Mouse (Mus musculus): Measurements from ENCODE around the gene Ctnna2.

The Ctnna2 gene

GRCm38 (mm10) chr6:77817116-77817515 lies 162.4 kb downstream of the Ctnna2 start:
- no peak for DNase-seq (ENCODE audit: low spot score in 2 of 2)

- no peak for DNase-seq (ENCODE audit: low spot score in 2 of 2)
These were observed 168.5 kb downstream of the Ctnna2 start for GRCm38 (mm10) chr6:77811041-77811440.

GRCm38 (mm10) chr6:77802604-77803003 lies 176.9 kb downstream of the Ctnna2 start:
- no peak for DNase-seq (ENCODE audit: low spot score in 2 of 2)

GRCm38 (mm10) chr6:77783342-77783741 lies 196.2 kb downstream of the Ctnna2 start:
- no peak for DNase-seq (ENCODE audit: low spot score in 2 of 2)

- no peak for DNase-seq (ENCODE audit: low spot score in 2 of 2)
These were observed 211.0 kb downstream of the Ctnna2 start for GRCm38 (mm10) chr6:77768357-77769103.

GRCm38 (mm10) chr6:77758164-77758563 lies 221.3 kb downstream of the Ctnna2 start:
- DNase-seq (ENCODE audit: low spot score in 2 of 2): no peak

GRCm38 (mm10) chr6:77745426-77745825 lies 234.1 kb downstream of the Ctnna2 start:
- DNase-seq (ENCODE audit: low spot score in 2 of 2): no peak

GRCm38 (mm10) chr6:77743651-77744050 lies 235.8 kb downstream of the Ctnna2 start:
- no peak for DNase-seq (ENCODE audit: low spot score in 2 of 2)

GRCm38 (mm10) chr6:77742988-77743387 lies 236.5 kb downstream of the Ctnna2 start:
- no peak for DNase-seq (ENCODE audit: low spot score in 2 of 2)

- no peak for DNase-seq (ENCODE audit: low spot score in 2 of 2)
These were observed 240.9 kb downstream of the Ctnna2 start for GRCm38 (mm10) chr6:77738640-77739039.

GRCm38 (mm10) chr6:77724952-77725299 lies 254.6 kb downstream of the Ctnna2 start:
- no peak for DNase-seq (ENCODE audit: low spot score in 2 of 2)

GRCm38 (mm10) chr6:77724042-77724951 lies 255.2 kb downstream of the Ctnna2 start:
- DNase-seq (ENCODE audit: low spot score in 2 of 2): no peak

- no peak for DNase-seq (ENCODE audit: low spot score in 2 of 2)
These were observed 285.4 kb downstream of the Ctnna2 start for GRCm38 (mm10) chr6:77694093-77694492.

GRCm38 (mm10) chr6:77687173-77687572 lies 292.3 kb downstream of the Ctnna2 start:
- DNase-seq (ENCODE audit: low spot score in 2 of 2): no peak

GRCm38 (mm10) chr6:77650127-77650526 lies 329.4 kb downstream of the Ctnna2 start:
- DNase-seq (ENCODE audit: low spot score in 2 of 2): peak; percentile 31 to 63

GRCm38 (mm10) chr6:77644591-77644990 lies 334.9 kb downstream of the Ctnna2 start:
- no peak for DNase-seq (ENCODE audit: low spot score in 2 of 2)

- no peak for DNase-seq (ENCODE audit: low spot score in 2 of 2)
These were observed 340.7 kb downstream of the Ctnna2 start for GRCm38 (mm10) chr6:77638784-77639183.

- DNase-seq (ENCODE audit: low spot score in 2 of 2): peak; percentile 31 to 71
These were observed 345.5 kb downstream of the Ctnna2 start for GRCm38 (mm10) chr6:77633997-77634396.

GRCm38 (mm10) chr6:77628573-77629192 lies 350.8 kb downstream of the Ctnna2 start:
- DNase-seq (ENCODE audit: low spot score in 2 of 2): no peak

- no peak for DNase-seq (ENCODE audit: low spot score in 2 of 2)
These were observed 374.7 kb downstream of the Ctnna2 start for GRCm38 (mm10) chr6:77604642-77605392.

- DNase-seq (ENCODE audit: low spot score in 2 of 2): no peak
These were observed 375.6 kb downstream of the Ctnna2 start for GRCm38 (mm10) chr6:77603914-77604313.

GRCm38 (mm10) chr6:77599244-77599643 lies 380.3 kb downstream of the Ctnna2 start:
- no peak for DNase-seq (ENCODE audit: low spot score in 2 of 2)
